Mouse (Mus musculus): ENCODE measurements around the gene Bin2. TPM values are rescaled to one million over a fixed set of nuclear protein-coding genes. Genes with fewer than 3 reads are reported as not detected.

Gene Bin2
- total RNA-seq, 1 experiment: 12.5 TPM

- H3K4me1 ChIP-seq (ENCODE audit: control insufficient read depth in 2 of 2, insufficient read depth in 2 of 2, low read length in 2 of 2, poor library complexity in 1 of 2): peaks cover 9 to 38% of the 10 kb centered on the region in 2 experiments; a peak in 3 of 4 replicates
- H3K36me3 ChIP-seq (ENCODE audit: control insufficient read depth, insufficient read depth, low read length, poor library complexity, severe bottlenecking): peaks cover 6% of the 10 kb centered on the region; the same call in 1 of the 2 replicates
- no peak for TF ChIP-seq MAFK (IDR thresholded peaks at IDR 0.05; ENCODE audit: insufficient read depth, low read depth, low read length)
- no peak for TF ChIP-seq ZNF384 (IDR thresholded peaks at IDR 0.05; ENCODE audit: low read depth, low read length)
- TF ChIP-seq ZC3H11A (IDR thresholded peaks at IDR 0.05; ENCODE audit: borderline replicate concordance, low read depth, low read length): no peak
- TF ChIP-seq HCFC1 (IDR thresholded peaks at IDR 0.05; ENCODE audit: borderline replicate concordance, insufficient read depth, low read length): no peak
- no peak for TF ChIP-seq CHD2 (IDR thresholded peaks at IDR 0.05; ENCODE audit: low read depth, low read length)
- DNase-seq (ENCODE audit: low read depth, low spot score): no peak
- peak overlapping the region; percentile 76 to 78 for H3K4me3 ChIP-seq (ENCODE audit: insufficient read depth in 1 of 2, low read depth in 1 of 2, low read length in 2 of 2, poor library complexity in 1 of 2, severe bottlenecking in 1 of 2)
- H3K27ac ChIP-seq (ENCODE audit: insufficient read depth, low read depth, low read length, poor library complexity, severe bottlenecking): no peak overlapping the region; the same call in 1 of the 2 replicates
- in situ Hi-C loops (cut with MboI; ENCODE audit: low sequenced_read_pairs in 2 of 2, unreplicated experiment in 2 of 2): no loop called here
- H3K9me3 ChIP-seq (ENCODE audit: control insufficient read depth, insufficient read depth, low read depth, low read length): no peaks in the 10 kb centered on the region
- peak overlapping the region; percentile 76 for H3K9ac ChIP-seq (ENCODE audit: insufficient read depth, low read depth, low read length, poor library complexity, severe bottlenecking)
Measured at GRCm38 (mm10) chr15:100635851-100636645, 33.3 kb downstream of the Bin2 start.

DNA sequence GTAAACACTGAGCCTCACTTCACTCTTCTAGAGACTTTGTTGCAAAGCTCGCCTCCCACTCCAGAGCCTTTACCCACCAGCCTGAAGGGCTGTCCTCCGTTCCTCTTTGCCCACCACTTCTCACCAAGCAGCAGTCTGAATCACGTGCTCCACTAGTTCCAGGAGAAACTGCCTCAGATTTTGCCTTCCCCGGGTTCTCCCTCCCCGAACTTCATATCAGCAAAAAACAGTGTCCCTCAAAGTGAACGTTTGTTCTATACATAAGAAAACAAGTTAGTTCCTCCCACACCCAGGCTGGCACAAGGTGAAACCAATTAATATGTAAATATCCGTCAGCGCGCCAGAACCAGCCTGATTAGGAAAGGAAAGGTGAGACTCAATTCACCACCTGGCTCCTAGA, 34.1 kb downstream of the Bin2 start:
- DNase-seq (ENCODE audit: low read depth, low spot score): no peak
- Histone ChIP-seq H3K27ac (ENCODE audit: insufficient read depth, low read depth, low read length, poor library complexity, severe bottlenecking) (peak overlapping the region; percentile 23; the same call in 1 of the 2 replicates), H3K4me3 (ENCODE audit: insufficient read depth in 1 of 2, low read depth in 1 of 2, low read length in 2 of 2, poor library complexity in 1 of 2, severe bottlenecking in 1 of 2) (peak overlapping the region; percentile 76 to 78), H3K36me3 (ENCODE audit: control insufficient read depth, insufficient read depth, low read length, poor library complexity, severe bottlenecking) (peaks cover 6% of the 10 kb centered on the region; the same call in 1 of the 2 replicates), H3K9ac (ENCODE audit: insufficient read depth, low read depth, low read length, poor library complexity, severe bottlenecking) (no peak overlapping the region), H3K4me1 (ENCODE audit: control insufficient read depth in 2 of 2, insufficient read depth in 2 of 2, low read length in 2 of 2, poor library complexity in 1 of 2) (peaks cover 9 to 39% of the 10 kb centered on the region in 2 experiments; a peak in 3 of 4 replicates), H3K9me3 (ENCODE audit: control insufficient read depth, insufficient read depth, low read depth, low read length) (no peaks in the 10 kb centered on the region)
- no peak for TF ChIP-seq ZNF384 (IDR thresholded peaks at IDR 0.05; ENCODE audit: low read depth, low read length)
- TF ChIP-seq ZC3H11A (IDR thresholded peaks at IDR 0.05; ENCODE audit: borderline replicate concordance, low read depth, low read length): no peak
- TF ChIP-seq MAFK (IDR thresholded peaks at IDR 0.05; ENCODE audit: insufficient read depth, low read depth, low read length): no peak
- no peak for TF ChIP-seq CHD2 (IDR thresholded peaks at IDR 0.05; ENCODE audit: low read depth, low read length)
- no peak for TF ChIP-seq HCFC1 (IDR thresholded peaks at IDR 0.05; ENCODE audit: borderline replicate concordance, insufficient read depth, low read length)
- in situ Hi-C loops (cut with MboI; ENCODE audit: low sequenced_read_pairs in 2 of 2, unreplicated experiment in 2 of 2): no loop called here

GRCm38 (mm10) chr15:100633341-100633740, 36.0 kb downstream of the Bin2 start:
- Histone ChIP-seq H3K27ac (ENCODE audit: insufficient read depth, low read depth, low read length, poor library complexity, severe bottlenecking) (no peak overlapping the region), H3K36me3 (ENCODE audit: control insufficient read depth, insufficient read depth, low read length, poor library complexity, severe bottlenecking) (peaks cover 6% of the 10 kb centered on the region; the same call in 1 of the 2 replicates), H3K9me3 (ENCODE audit: control insufficient read depth, insufficient read depth, low read depth, low read length) (no peaks in the 10 kb centered on the region), H3K9ac (ENCODE audit: insufficient read depth, low read depth, low read length, poor library complexity, severe bottlenecking) (0 out of 2 replicates have a peak overlapping the region, but pooled peaks have one; percentile 26), H3K4me3 (ENCODE audit: insufficient read depth in 1 of 2, low read depth in 1 of 2, low read length in 2 of 2, poor library complexity in 1 of 2, severe bottlenecking in 1 of 2) (no peak overlapping the region), H3K4me1 (ENCODE audit: control insufficient read depth in 2 of 2, insufficient read depth in 2 of 2, low read length in 2 of 2, poor library complexity in 1 of 2) (peaks cover 17 to 48% of the 10 kb centered on the region in 2 experiments; a peak in 3 of 4 replicates)
- no peak for TF ChIP-seq MAFK (IDR thresholded peaks at IDR 0.05; ENCODE audit: insufficient read depth, low read depth, low read length)
- no peak for TF ChIP-seq CHD2 (IDR thresholded peaks at IDR 0.05; ENCODE audit: low read depth, low read length)
- TF ChIP-seq ZNF384 (IDR thresholded peaks at IDR 0.05; ENCODE audit: low read depth, low read length): no peak
- no peak for TF ChIP-seq ZC3H11A (IDR thresholded peaks at IDR 0.05; ENCODE audit: borderline replicate concordance, low read depth, low read length)
- no peak for TF ChIP-seq HCFC1 (IDR thresholded peaks at IDR 0.05; ENCODE audit: borderline replicate concordance, insufficient read depth, low read length)
- in situ Hi-C loops (cut with MboI; ENCODE audit: low sequenced_read_pairs in 2 of 2, unreplicated experiment in 2 of 2): no loop called here
- DNase-seq (ENCODE audit: low read depth, low spot score): no peak

- no peak overlapping the region for H3K27ac ChIP-seq (ENCODE audit: insufficient read depth, low read depth, low read length, poor library complexity, severe bottlenecking)
- no peaks in the 10 kb centered on the region for H3K9me3 ChIP-seq (ENCODE audit: control insufficient read depth, insufficient read depth, low read depth, low read length)
- H3K36me3 ChIP-seq (ENCODE audit: control insufficient read depth, insufficient read depth, low read length, poor library complexity, severe bottlenecking): peaks cover 6% of the 10 kb centered on the region; the same call in 1 of the 2 replicates
- H3K9ac ChIP-seq (ENCODE audit: insufficient read depth, low read depth, low read length, poor library complexity, severe bottlenecking): no peak overlapping the region
- H3K4me3 ChIP-seq (ENCODE audit: insufficient read depth in 1 of 2, low read depth in 1 of 2, low read length in 2 of 2, poor library complexity in 1 of 2, severe bottlenecking in 1 of 2): no peak overlapping the region
- no peak for DNase-seq (ENCODE audit: low read depth, low spot score)
- no peak for TF ChIP-seq CHD2 (IDR thresholded peaks at IDR 0.05; ENCODE audit: low read depth, low read length)
- no peak for TF ChIP-seq HCFC1 (IDR thresholded peaks at IDR 0.05; ENCODE audit: borderline replicate concordance, insufficient read depth, low read length)
- no peak for TF ChIP-seq ZNF384 (IDR thresholded peaks at IDR 0.05; ENCODE audit: low read depth, low read length)
- TF ChIP-seq ZC3H11A (IDR thresholded peaks at IDR 0.05; ENCODE audit: borderline replicate concordance, low read depth, low read length): no peak
- TF ChIP-seq MAFK (IDR thresholded peaks at IDR 0.05; ENCODE audit: insufficient read depth, low read depth, low read length): no peak
- peaks cover 17 to 41% of the 10 kb centered on the region in 2 experiments; a peak in 3 of 4 replicates for H3K4me1 ChIP-seq (ENCODE audit: control insufficient read depth in 2 of 2, insufficient read depth in 2 of 2, low read length in 2 of 2, poor library complexity in 1 of 2)
- in situ Hi-C loops (cut with MboI; ENCODE audit: low sequenced_read_pairs in 2 of 2, unreplicated experiment in 2 of 2): no loop called here
Measured at GRCm38 (mm10) chr15:100632323-100632722, 37.0 kb downstream of the Bin2 start.

Data from ES-E14 (cell line).